Mouse (Mus musculus): ENCODE measurements around the gene 4930451I11Rik.

DNA sequence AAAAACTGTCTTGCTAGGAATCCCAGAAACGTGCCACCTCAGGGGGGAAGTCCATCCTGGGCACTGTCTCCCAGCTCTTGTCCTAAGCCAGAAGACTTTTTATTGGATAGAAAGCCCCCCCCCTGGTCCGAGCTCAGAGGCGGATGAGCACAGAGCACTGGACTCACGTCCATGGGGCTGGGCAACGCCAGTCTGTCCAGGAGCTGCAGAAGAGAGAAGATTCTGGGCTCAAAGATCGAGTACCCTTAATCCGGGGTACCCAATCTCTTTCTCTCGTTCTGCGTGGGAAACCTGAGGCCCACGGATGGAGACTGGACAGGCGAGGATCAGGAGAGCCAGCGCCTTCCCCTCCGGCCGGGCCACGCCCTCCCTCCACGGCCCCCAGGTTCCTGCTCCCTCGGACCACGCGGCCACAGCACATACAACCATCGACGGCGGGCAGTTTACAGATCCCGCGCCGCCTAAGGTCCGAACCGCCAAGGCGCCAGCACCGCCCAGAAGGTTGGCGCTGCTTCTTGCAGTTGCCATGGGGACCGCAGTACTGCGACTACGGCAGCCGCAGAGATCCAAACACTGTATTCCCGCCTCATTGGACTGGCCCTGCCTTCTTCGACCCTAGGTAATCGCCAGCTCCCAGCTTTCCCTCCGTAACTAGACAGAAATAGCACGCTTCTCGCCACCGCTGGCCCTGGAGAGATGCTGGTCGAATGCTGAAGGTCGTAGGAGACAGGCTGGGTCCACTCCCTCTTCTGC is 22.6 kb downstream of the 4930451I11Rik start:
- peak; percentile 44 for TF ChIP-seq CTCF (IDR thresholded peaks at IDR 0.05; ENCODE audit: low read depth)
- TF ChIP-seq EP300 (optimal IDR thresholded peaks at IDR 0.05), result no peak
